Mouse (Mus musculus) kidney, adult 2 months (tissue): ENCODE results near the gene Rbfox3.

Experiments
- CTCF ChIP-seq: fragments of 200-500 bp; conservative IDR thresholded peaks from 2 replicates; pipeline ENCODE4 v1.5.1; 2011; ENCODE audit warnings: low read depth, mild to moderate bottlenecking, control low read depth, low read length, moderate library complexity, mixed read lengths; ENCODE audit not compliant: insufficient read depth, insufficient read length
- POLR2A ChIP-seq: fragments of 200-500 bp; IDR thresholded peaks from one replicate; pipeline ENCODE4 v1.6.1; 2011; ENCODE audit warnings: low read depth, low read length, control low read depth

DNA sequence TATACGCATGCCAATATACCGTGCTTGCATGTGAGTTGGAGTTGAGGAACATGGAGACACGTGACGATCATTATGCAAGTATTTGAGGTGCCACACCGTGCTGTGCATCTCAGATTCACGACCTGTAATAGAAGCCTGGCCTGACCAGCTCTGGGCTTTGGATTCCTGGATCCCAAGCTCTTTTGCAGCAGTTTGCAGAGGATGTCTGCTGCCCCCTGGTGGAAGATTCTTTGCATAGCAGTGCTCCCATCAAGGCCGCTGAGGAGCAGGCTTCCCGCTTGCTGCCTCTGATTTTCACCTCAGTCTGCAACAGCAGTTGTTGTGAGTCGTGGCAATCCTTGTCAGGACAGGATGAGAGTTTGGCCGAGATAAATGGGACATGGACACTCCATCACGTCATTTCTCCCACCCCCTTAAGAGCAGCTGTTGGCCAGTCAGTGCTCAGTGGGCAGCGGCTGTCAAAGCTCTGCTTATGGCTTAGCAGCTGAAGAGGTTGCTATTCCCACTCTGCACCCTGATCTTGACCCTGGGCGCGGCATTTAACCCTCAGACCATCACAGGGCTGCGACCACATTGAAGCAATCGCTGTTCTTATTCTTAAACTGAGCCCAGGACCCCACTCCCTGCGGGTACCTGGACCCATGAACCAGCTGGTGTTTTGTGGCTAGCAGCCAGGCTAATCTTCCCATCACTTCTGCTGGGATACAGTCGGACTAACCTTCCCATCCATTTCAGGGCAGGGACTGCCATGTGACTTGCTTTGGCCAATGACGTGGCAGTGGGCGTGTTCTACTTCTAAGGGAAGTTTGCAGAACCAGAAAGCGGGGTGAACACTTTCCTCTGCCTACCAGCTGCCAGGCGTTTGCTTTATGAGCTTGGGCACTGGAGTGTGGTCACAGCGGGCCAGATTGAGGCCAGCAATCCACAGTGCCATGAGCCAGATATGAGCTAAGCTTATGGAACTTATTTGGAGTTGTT, 172.3 kb downstream of the Rbfox3 start:
- TF ChIP-seq CTCF, result peak; percentile 94
- TF ChIP-seq POLR2A, result no peak
